Mouse (Mus musculus): ENCODE data around the gene Pacs1.

DNA sequence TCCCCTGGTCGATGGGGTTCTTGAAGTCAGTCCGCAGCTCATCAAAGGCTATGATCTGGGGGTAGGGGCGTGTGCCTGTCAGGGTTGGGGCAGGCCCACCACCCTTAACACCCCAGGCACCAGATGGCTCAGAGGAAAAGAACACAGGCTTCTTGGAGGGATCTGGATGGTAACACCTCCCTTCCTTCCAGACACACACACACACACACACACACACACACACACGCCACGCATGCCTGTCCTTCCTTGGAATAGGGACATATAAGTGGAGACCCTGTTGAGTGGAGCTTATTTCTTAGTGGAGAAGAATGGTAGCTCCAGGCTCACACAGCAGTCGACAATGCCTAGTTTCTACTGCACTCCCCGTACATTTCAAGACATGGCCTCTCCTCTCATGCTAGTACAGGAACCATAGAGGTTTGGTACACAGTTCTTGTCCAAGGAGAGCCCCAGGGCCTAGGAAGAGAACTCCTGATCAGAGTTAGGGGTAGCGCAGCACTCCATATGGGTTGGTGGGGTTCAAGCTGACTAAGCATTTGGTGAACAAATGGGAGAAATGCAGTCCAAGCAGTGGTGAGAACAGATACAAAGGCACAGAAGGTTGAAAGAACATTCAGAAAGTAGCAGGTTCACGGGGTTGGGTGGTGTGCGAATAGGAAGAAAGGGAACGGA lies 178.0 kb downstream of the Pacs1 start:
- TF ChIP-seq CTCF (IDR thresholded peaks at IDR 0.05; ENCODE audit: low read depth) (no peak), EP300 (optimal IDR thresholded peaks at IDR 0.05) (no peak)
